Mouse (Mus musculus) C2C12 (cell line): ENCODE data around the gene Glb1. TPM values are rescaled to one million over a fixed set of nuclear protein-coding genes. Genes with fewer than 3 reads are reported as not detected.

ENCODE experiments used
- H3K27me3 ChIP-seq: one replicate; pipeline ENCODE4 v1.6.1; 2011; ENCODE audit not compliant: control insufficient read depth, insufficient read depth, insufficient read length
- H3K36me3 ChIP-seq: one replicate; pipeline ENCODE4 v1.6.1; 2011; ENCODE audit not compliant: control insufficient read depth, insufficient read depth
- H3K4me3 ChIP-seq: one replicate; pipeline ENCODE4 v1.5.1; 2011; ENCODE audit warnings: mild to moderate bottlenecking, control low read depth; ENCODE audit not compliant: poor library complexity, insufficient read depth, severe bottlenecking
- H3K79me2 ChIP-seq: one replicate; pipeline ENCODE4 v1.6.1; 2011; ENCODE audit not compliant: control insufficient read depth, insufficient read depth
- H3K79me3 ChIP-seq: one replicate; pipeline ENCODE4 v1.6.1; 2011; ENCODE audit warnings: low read depth, control low read depth
- H3ac ChIP-seq: one replicate; pipeline ENCODE3; 2011; ENCODE audit warnings: low read depth; ENCODE audit not compliant: control insufficient read depth, insufficient read length
- CEBPB ChIP-seq: IDR thresholded peaks from one replicate; pipeline ENCODE4 v1.6.1; 2011; ENCODE audit warnings: low read depth, mild to moderate bottlenecking, control low read depth, moderate library complexity
- CTCF ChIP-seq: IDR thresholded peaks from one replicate; pipeline ENCODE4 v1.5.1; 2011; ENCODE audit not compliant: control insufficient read depth, insufficient read depth, insufficient read length
- FOSL1 ChIP-seq: IDR thresholded peaks from one replicate; pipeline ENCODE4 v1.8.0; 2011; ENCODE audit warnings: mild to moderate bottlenecking, low read length; ENCODE audit not compliant: poor library complexity, insufficient read depth, severe bottlenecking
- MAX ChIP-seq: IDR thresholded peaks from one replicate; pipeline ENCODE4 v1.6.1; 2011; ENCODE audit warnings: mild to moderate bottlenecking, control low read depth
- MYOD1 ChIP-seq: IDR thresholded peaks from one replicate; pipeline ENCODE4 v1.6.1; 2011; ENCODE audit warnings: low read depth; ENCODE audit not compliant: control insufficient read depth, insufficient read length
- MYOG ChIP-seq: IDR thresholded peaks from one replicate; pipeline ENCODE4 v1.6.1; 2011; ENCODE audit not compliant: control insufficient read depth, insufficient read length; ENCODE audit errors: extremely low read depth
- USF1 ChIP-seq: IDR thresholded peaks from one replicate; pipeline ENCODE4 v1.6.1; 2011; ENCODE audit warnings: low read depth, mild to moderate bottlenecking, control low read depth, moderate library complexity
- polyA plus RNA-seq: library from polyadenylated mRNA; unstranded; fragments of >200 nt; fragmentation: generic; extraction: Trizol; gene quantifications from one replicate; pipeline ENCODE4 v1.2.1, GENCODE M21; 2012; ENCODE audit warnings: missing spikeins

Glb1 gene
- polyA plus RNA-seq, 1 experiment = 21.1 TPM

- Histone ChIP-seq H3K36me3 (no peaks in the 10 kb centered on the region), H3K79me3 (no peaks in the 10 kb centered on the region)
These were observed 25.3 kb downstream of the Glb1 start for GRCm38 (mm10) chr9:114426201-114426600.

GRCm38 (mm10) chr9:114427425-114427824, 26.5 kb downstream of the Glb1 start:
- Histone ChIP-seq H3K27me3 (no peaks in the 10 kb centered on the region), H3K79me2 (no peaks in the 10 kb centered on the region), H3K4me3 (no peak overlapping the region), H3K79me3 (no peaks in the 10 kb centered on the region), H3K36me3 (no peaks in the 10 kb centered on the region), H3ac (no peak overlapping the region)
- no peak for TF ChIP-seq MYOG
- TF ChIP-seq MAX = no peak
- TF ChIP-seq FOSL1 = no peak
- no peak for TF ChIP-seq MYOD1
- TF ChIP-seq CTCF = no peak
- TF ChIP-seq USF1 = no peak
- no peak for TF ChIP-seq CEBPB

More at GRCm38 (mm10) chr9:114426201-114426600, 25.3 kb downstream of the Glb1 start:
- no peaks in the 10 kb centered on the region for H3K27me3 ChIP-seq
- H3ac ChIP-seq = no peak overlapping the region
- H3K4me3 ChIP-seq = no peak overlapping the region
- TF ChIP-seq MYOG (no peak), FOSL1 (no peak), CEBPB (no peak)
- H3K79me2 ChIP-seq = no peaks in the 10 kb centered on the region

GRCm38 (mm10) chr9:114428103-114428834, 27.4 kb downstream of the Glb1 start:
- H3K36me3 ChIP-seq = no peaks in the 10 kb centered on the region
- no peaks in the 10 kb centered on the region for H3K27me3 ChIP-seq
- TF ChIP-seq MYOG = no peak
- no peak for TF ChIP-seq CTCF
- TF ChIP-seq MAX = no peak
- no peak for TF ChIP-seq CEBPB
- no peak for TF ChIP-seq USF1
- TF ChIP-seq MYOD1 = no peak
- no peak for TF ChIP-seq FOSL1
- H3K79me3 ChIP-seq = no peaks in the 10 kb centered on the region
- no peak overlapping the region for H3K4me3 ChIP-seq
- no peak overlapping the region for H3ac ChIP-seq
- H3K79me2 ChIP-seq = no peaks in the 10 kb centered on the region

DNA sequence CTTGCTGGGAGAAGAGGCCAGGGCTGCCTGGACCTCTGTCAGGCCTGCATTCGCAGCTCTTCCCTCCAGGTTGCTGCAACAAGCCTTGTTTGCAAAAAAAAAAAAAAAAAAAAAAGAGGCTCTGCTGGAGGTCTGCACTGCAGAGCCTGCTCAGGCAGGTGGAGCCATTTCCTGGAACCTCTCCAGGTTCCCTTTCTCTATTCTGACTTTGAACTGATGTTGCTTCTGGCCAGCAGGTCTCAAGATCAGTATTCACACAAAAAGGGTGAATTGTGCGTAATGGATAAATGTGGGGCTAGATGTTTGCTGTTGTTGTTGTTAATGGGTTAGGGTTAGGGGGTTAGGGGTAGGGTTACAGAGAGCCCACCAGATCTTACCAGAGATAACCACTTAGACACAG, 34.8 kb downstream of the Glb1 start:
- H3K4me3 ChIP-seq = no peak overlapping the region
- H3K36me3 ChIP-seq = no peaks in the 10 kb centered on the region

DNA sequence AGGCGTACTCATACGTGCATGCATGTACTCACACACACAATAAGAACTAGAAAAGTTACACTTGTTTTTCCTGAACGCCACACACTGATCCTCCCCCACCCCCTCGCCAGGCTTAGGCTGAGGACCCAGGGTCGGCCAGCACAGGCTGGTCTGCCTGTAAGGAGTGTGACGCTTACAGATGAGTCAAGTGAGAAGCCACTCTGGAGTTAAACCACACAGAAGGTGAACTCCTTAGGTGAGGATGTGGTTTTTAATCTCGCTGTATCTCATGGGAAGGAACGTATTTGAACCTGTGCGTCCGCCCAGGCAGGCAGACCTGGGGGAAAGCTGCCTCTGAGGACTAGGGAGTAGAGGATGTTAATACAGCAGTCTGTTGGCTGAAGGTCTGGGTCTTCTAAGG, 39.7 kb downstream of the Glb1 start:
- TF ChIP-seq MYOG = no peak
- no peaks in the 10 kb centered on the region for H3K79me3 ChIP-seq
- H3ac ChIP-seq = no peak overlapping the region

More for the DNA sequence above, 34.8 kb downstream of the Glb1 start:
- H3K27me3 ChIP-seq = no peaks in the 10 kb centered on the region
- no peaks in the 10 kb centered on the region for H3K79me3 ChIP-seq
- H3K79me2 ChIP-seq = no peaks in the 10 kb centered on the region
- H3ac ChIP-seq = no peak overlapping the region
- TF ChIP-seq MAX = no peak
- TF ChIP-seq MYOG = no peak
- no peak for TF ChIP-seq CTCF
- no peak for TF ChIP-seq USF1
- no peak for TF ChIP-seq MYOD1
- TF ChIP-seq FOSL1 = no peak
- TF ChIP-seq CEBPB = no peak

GRCm38 (mm10) chr9:114442225-114442624, 41.3 kb downstream of the Glb1 start:
- H3K4me3 ChIP-seq = no peak overlapping the region
- no peak overlapping the region for H3ac ChIP-seq
- H3K79me3 ChIP-seq = no peaks in the 10 kb centered on the region
- no peaks in the 10 kb centered on the region for H3K27me3 ChIP-seq
- no peaks in the 10 kb centered on the region for H3K36me3 ChIP-seq
- H3K79me2 ChIP-seq = no peaks in the 10 kb centered on the region
- TF ChIP-seq MYOD1 = no peak
- no peak for TF ChIP-seq FOSL1
- TF ChIP-seq USF1 = no peak
- TF ChIP-seq MYOG = no peak
- TF ChIP-seq CTCF = no peak
- no peak for TF ChIP-seq MAX
- TF ChIP-seq CEBPB = no peak

More for the DNA sequence above, 39.7 kb downstream of the Glb1 start:
- Histone ChIP-seq H3K4me3 (no peak overlapping the region), H3K79me2 (no peaks in the 10 kb centered on the region), H3K27me3 (no peaks in the 10 kb centered on the region), H3K36me3 (no peaks in the 10 kb centered on the region)

GRCm38 (mm10) chr9:114442893-114443292, 42.0 kb downstream of the Glb1 start:
- H3ac ChIP-seq = no peak overlapping the region
- H3K27me3 ChIP-seq = no peaks in the 10 kb centered on the region
- no peaks in the 10 kb centered on the region for H3K79me3 ChIP-seq
- no peaks in the 10 kb centered on the region for H3K36me3 ChIP-seq
- TF ChIP-seq MYOD1 (no peak), USF1 (no peak), CEBPB (no peak), MYOG (no peak), MAX (no peak), FOSL1 (no peak), CTCF (no peak)
- no peak overlapping the region for H3K4me3 ChIP-seq
- H3K79me2 ChIP-seq = no peaks in the 10 kb centered on the region
